Mouse (Mus musculus): ENCODE results near the gene Olfr1417.
A peak's percentile ranks its signal among the peaks of the same experiment; 100 is the strongest.
"Not testable (repeated sequence)": the region's sequence is repeated elsewhere in the genome, so short reads cannot be mapped to it uniquely, and the experiment has no call there.

Gene Olfr1417

GRCm38 (mm10) chr19:11839119-11839518, at the start of gene Olfr1417:
Gene Olfr1417, minus strand, starts transcription at chr19:11839219.
- DNase-seq (ENCODE audit: low read depth, low spot score), result no peak

- DNase-seq (ENCODE audit: low read depth, low spot score), result no peak
Observed at GRCm38 (mm10) chr19:11886265-11886664, 47.2 kb upstream of the Olfr1417 start, which contains the start of gene Olfr1420. Gene Olfr1420, plus strand, starts transcription at chr19:11886565.

DNA sequence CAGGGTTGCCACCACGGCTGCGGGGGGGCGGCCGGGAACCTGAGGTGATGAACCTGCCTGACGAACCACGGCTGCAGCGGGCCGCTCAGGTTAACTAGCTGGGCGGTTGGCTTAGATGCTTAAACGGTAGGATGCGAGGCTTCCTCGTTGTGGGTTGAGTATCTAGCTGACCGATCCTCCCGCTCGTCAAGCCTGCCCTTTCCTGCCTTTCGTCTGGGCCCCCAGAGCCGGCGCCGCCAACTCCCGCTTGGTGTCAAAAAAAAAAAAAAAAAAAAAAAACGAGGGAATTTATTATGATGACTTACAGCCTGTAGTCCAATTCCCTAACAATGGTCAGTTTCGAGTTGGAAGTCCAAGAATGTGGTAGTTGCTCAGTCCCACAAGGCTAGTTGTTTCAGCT, 39.4 kb upstream of the Olfr1417 start:
- not testable (repeated sequence) for DNase-seq (ENCODE audit: low read depth, low spot score)

- no peak for DNase-seq (ENCODE audit: low read depth, low spot score)
Observed at GRCm38 (mm10) chr19:11875006-11875405, 36.0 kb upstream of the Olfr1417 start, which contains the start of gene Olfr1419. Gene Olfr1419, minus strand, starts transcription at chr19:11875106.

GRCm38 (mm10) chr19:11867837-11868236, 28.8 kb upstream of the Olfr1417 start:
- DNase-seq (ENCODE audit: low read depth, low spot score), result peak; percentile 71

GRCm38 (mm10) chr19:11860966-11861365, 21.9 kb upstream of the Olfr1417 start, which contains the start of gene Olfr1418:
Gene Olfr1418, minus strand, starts transcription at chr19:11861066.
- no peak for DNase-seq (ENCODE audit: low read depth, low spot score)

DNA sequence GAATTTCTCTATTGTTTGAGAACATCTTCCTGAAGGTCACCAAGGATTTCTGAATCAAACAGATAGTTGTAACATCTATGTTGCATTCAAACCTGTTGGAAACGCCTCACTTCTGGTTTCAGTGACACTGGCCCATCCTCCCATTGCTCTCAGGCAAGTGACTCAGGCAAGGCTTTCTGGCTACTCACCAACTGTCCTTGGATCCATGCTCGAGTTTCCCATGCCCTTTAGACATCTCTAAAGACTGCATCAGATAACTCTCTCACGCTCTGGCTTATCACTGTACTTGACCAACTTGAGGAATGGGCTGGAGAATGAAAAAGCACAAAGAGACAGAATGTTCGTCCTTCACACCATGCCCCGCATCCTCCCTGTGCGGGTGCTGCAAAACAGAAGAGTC, 17.5 kb upstream of the Olfr1417 start:
- DNase-seq (ENCODE audit: low read depth, low spot score), result peak; percentile 13

GRCm38 (mm10) chr19:11854821-11855220, 15.8 kb upstream of the Olfr1417 start:
- DNase-seq (ENCODE audit: low read depth, low spot score), result no peak

- DNase-seq (ENCODE audit: low read depth, low spot score), result peak; percentile 5
Observed at GRCm38 (mm10) chr19:11852652-11853051, 13.6 kb upstream of the Olfr1417 start.

- no peak for DNase-seq (ENCODE audit: low read depth, low spot score)
Observed at GRCm38 (mm10) chr19:11846333-11846732, 7.3 kb upstream of the Olfr1417 start.

- DNase-seq (ENCODE audit: low read depth, low spot score), result peak; percentile 48
Observed at GRCm38 (mm10) chr19:11823346-11824065, 15.5 kb downstream of the Olfr1417 start.

DNA sequence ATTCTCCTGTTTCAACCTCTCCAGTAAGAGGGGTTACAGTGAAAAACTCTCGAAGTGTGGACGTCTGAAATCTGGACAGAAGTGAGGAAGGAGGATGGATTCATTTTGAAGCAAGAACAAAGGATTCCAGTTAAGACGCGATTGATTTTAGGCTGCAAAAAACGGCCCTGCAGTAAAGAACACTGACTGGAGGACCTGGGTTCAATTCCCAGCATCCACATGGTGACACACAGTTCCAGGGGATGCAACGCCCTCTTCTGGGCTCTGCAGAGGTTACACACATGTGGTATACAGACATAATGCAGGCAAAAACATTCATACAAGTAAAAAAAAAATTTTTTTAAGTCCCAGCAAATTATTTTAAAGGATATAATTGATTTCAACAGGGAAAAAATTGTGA, 18.8 kb downstream of the Olfr1417 start:
- peak; percentile 58 for DNase-seq (ENCODE audit: low read depth, low spot score)

- peak; percentile 87 for DNase-seq (ENCODE audit: low read depth, low spot score)
Observed at GRCm38 (mm10) chr19:11819800-11820199, 19.2 kb downstream of the Olfr1417 start.

DNA sequence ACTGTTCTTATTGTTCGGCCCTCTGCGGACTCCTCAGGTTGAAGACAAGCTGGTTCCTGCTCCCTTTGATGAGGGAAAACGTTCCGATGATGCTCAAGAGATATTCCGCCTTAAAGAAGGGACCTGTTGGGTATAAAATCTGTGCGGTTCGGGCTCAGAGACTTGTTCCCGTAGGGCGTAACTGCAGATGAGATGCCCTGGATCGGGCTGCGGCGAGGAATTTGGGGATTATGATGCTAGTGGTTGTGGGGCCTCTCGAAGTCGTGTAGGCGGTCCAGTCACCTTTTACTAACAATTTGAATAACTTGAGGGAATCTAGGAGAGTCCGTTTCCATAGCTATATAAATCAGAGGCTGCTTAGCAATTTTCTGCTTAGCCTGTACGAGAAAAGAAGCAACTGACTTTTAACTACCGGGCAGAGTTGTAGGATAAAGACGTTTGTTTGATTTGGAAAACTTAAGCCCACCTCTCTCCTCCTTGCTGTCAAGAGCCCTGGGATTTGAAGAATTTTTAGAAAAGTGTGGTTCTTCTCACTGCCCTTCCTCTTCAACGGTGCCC, 19.8 kb downstream of the Olfr1417 start, which contains the start of gene Stx3:
Stx3 (minus strand) TSS at position 261 of the 558 bp plus-strand sequence.
- DNase-seq (ENCODE audit: low read depth, low spot score), result no peak

DNA sequence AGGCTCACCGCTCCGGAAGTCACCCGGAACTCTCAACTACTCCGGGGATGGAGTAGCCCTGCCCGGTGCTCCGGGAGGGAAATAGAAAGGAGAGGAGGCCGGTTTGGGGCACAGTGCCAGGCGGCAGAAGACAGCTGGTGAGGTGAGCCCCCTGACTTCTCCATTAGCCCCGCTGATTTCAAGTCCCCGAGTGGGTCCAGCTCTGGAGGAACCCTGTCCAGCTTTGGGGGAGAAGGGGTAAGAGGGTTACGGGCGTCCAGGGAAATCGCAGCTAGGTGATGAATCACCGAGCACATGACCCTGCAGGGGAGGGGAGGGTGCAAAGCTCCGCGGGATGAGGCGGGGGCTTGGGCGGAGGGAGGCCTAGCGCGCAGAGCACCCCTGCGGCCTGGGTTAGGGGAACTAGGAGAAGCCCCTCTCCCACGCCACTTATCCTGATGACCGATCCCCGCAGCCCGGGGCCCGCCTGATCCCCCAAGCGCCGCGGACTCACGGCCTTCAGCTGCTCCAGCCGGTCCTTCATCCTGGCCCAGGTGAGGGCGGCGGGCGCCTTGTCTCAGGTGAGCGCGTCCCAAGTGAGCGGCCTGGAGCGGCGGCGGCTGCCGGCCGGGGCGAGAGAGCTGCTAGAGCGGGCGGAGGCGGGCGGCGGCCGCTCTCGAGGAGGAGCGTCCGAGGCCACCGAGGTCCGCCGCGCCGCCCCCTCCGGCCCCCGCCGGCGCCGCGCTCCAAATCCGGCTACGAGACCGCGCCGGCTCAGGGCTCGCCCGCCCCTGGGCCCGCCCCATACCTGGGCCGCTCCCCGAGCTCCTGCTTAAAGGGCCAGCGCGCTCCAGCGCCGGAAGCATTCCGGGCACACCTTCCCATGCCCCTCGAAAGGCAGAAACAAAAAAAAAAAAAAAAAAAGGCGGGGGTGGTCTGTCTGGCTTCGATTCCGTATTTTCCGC, 20.5 kb downstream of the Olfr1417 start:
- DNase-seq (ENCODE audit: low read depth, low spot score), result peak; percentile 55

DNA sequence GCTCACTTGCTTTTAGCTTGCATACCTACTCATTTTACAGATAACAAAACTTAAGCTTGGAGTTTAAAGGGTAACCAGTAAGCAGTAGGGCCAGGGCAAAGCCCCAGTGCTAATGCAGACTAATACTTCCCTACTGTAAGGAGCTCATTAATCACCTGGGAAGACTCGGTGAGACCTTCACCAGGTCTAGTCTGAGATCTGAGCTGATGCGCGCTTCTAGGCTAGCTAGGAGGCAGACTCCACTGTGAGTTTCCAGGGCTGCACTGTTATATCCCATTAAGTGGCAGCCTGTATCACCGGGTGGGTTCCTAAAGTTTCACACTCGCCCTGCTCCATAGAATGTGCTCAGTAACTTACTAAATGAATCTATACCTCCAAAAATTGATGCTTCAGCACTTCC, 21.4 kb downstream of the Olfr1417 start:
- DNase-seq (ENCODE audit: low read depth, low spot score), result no peak

- DNase-seq (ENCODE audit: low read depth, low spot score), result no peak
Observed at GRCm38 (mm10) chr19:11816706-11817105, 22.3 kb downstream of the Olfr1417 start.

DNA sequence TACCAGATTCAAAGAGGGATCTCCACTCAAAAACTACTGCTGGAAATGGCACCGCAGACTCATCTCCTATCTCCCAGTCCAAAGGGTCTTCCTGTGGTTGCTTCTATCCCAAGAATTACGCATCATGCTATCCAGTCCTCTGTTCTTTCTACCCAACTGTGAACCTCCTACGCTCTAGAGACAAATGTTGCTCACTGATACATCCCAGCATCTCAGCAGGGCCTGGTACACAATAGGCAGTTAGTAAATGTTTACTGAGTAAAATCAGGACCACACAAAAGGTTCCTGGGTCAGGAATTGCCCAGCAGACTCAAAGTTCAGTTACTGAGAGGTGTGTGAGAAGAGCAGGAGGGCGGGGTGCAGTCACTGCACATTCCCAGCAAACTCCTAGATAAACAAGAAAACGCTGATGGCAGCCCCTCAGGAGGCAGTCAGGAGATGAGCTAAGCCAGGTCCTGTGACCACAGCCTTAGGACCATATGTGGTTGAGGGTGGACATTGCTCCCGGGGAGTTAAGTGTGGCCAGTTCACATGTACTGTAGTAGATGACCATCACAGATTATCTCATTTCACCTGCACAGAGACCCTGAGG, 24.2 kb downstream of the Olfr1417 start:
- DNase-seq (ENCODE audit: low read depth, low spot score), result no peak

- peak; percentile 71 for DNase-seq (ENCODE audit: low read depth, low spot score)
Observed at GRCm38 (mm10) chr19:11813649-11814048, 25.4 kb downstream of the Olfr1417 start.

DNA sequence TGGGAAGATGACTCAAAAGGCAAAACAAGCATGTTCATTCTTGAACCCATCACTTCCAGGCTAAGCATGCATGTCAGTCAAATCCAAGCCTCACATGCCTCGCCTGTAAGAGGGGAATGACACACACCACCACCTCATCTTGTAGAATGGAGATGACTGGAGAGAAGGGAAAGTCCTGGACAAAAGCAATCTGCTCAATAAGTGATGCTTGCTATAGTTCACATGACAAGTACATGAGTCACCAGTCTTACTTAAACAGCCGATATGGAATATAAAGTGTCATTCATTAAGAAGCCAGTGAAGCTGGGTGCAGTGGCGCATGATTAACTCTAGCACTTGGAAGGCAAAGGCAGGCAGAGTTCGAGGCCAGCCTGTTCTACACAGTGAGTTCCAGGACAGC, 25.9 kb downstream of the Olfr1417 start:
- DNase-seq (ENCODE audit: low read depth, low spot score), result no peak

- peak; percentile 78 for DNase-seq (ENCODE audit: low read depth, low spot score)
Observed at GRCm38 (mm10) chr19:11811688-11812365, 27.2 kb downstream of the Olfr1417 start.
